Mouse (Mus musculus) cerebellum, postnatal 10 days (tissue): ENCODE data around the gene Gfi1b.

Source experiments
- DNase-seq, 2 experiments: peaks; one replicate each; pipeline ENCODE4 v3.0.0; 2021; ENCODE audit warnings: mixed read lengths in 2 of 2

Gene Gfi1b

GRCm38 (mm10) chr2:28597733-28598547 is 23.8 kb downstream of the Gfi1b start:
- no peak for DNase-seq

DNA sequence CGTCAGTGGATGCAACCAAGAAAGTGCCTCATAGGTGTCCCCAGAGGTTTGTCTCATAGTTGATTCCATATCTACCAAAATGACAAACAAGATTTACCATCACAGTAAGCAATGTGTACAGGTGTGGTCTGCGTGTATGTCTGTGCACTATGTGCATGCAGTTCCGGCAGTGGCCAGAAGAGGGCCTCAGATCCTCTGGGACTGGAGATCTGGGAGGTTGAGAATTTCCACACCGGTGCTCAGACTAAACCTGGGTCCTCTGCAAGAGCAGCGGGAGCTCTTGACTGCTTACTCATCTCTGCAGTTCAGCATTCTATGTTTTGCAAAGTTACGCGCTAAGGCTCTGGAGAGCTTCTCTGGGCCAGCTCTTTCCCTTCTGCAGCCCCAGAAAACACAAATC is 24.8 kb downstream of the Gfi1b start:
- DNase-seq: peak in 1 of 2 experiments; percentile 23

GRCm38 (mm10) chr2:28596021-28596420 is 25.8 kb downstream of the Gfi1b start:
- DNase-seq: no peak

- DNase-seq: peak; percentile 85 to 87
These were observed 29.0 kb downstream of the Gfi1b start for GRCm38 (mm10) chr2:28592809-28593208.

GRCm38 (mm10) chr2:28591479-28591878 is 30.3 kb downstream of the Gfi1b start:
- no peak for DNase-seq

GRCm38 (mm10) chr2:28588574-28588973 is 33.2 kb downstream of the Gfi1b start:
- no peak for DNase-seq

DNA sequence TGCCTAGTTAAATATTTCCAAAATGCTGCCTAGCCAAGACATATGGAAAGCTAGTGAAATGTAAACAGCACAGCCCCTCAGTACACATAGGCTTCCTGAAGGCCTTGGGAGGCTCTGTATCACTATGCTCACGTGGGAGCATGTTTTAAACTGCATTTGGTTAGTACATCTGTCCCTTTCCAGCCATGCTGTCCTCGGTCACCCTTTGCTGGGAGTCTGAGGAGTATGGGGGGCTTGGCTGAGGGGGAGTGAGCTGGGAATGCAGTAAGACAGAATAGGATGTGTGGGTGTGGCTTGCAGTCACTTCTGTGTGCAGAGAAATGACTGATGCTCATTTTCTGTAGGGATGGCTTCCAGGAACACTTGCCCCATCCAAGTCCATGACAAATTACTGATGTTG is 36.1 kb downstream of the Gfi1b start:
- no peak for DNase-seq

GRCm38 (mm10) chr2:28585043-28585571 is 36.7 kb downstream of the Gfi1b start:
- peak; percentile 90 to 91 for DNase-seq

DNA sequence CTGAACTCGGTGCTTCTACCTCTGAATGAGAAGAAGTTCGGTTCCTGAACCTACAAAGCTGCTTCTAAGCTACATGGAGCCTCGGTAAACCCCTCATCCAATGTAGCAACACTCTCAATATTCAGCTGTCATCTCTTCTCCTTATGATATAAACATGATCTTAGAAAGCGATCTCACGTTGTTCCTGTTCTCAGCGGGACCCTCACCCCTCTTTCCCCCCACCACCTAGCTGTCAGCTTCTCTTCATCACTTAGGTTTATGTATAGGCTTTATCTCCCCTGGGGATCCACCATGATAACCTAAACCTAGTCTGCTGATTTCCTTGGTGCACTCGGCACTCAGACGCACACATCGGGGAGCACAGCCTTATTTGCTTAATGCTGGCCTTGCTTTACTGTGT is 38.1 kb downstream of the Gfi1b start, which contains the start of gene Gtf3c5:
Gene Gtf3c5 (minus strand): TSS at position 101 of the 400 bp plus-strand sequence.
- no peak for DNase-seq

DNA sequence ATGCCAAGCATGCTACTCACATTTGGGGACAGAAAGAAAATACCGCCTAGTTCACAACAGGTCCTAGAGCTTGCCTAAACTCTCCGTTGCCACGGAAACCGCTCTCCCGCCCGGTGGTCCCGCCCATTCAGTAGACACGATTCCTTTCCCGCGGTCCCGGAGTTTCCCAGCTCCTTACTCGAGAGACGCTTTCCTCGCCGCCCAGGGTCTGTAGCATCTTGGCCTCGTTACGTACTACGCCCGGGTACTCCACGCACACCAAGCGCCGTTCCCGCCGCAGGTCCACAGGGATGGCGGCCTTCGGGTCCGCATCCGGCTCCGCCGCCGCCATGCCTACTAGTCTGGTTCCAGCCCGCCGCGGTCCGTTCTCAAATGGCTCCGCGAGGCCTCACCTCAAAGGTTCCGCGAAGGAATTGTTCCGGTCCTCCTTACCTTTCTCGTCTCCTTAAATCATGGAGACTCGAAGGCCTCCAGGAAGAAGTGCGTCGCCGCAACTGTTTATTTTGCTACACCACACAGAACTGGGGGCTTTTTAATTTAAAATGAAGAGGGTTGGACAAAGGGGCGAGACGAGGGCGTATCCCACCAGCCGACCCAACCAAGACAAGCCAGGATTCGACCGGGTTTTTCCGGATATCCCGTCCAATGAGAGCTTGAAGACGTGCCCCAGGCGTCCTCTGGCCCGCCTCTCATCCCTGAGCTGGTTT is 39.0 kb downstream of the Gfi1b start:
- peak; percentile 93 for DNase-seq

DNA sequence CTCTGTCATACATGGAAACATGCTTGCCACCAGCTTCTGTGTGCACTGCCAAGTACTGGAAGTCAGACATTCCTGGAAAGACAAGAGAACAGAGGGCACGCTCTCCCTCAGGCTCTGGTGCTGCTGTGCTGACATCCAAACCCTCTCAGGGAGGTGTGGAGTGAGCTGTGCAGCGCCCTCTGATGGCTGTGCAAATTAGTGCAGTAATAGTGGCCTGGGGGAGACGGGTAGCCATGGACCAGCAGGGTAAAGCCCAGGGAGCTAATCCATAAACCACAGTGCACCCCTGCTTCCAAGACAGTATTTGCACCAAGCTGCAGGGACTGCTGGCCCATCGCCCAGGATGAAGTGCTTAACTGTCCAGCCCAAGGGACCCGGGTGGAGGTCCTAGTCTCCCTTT is 43.8 kb downstream of the Gfi1b start:
- DNase-seq: peak; percentile 56 to 57

DNA sequence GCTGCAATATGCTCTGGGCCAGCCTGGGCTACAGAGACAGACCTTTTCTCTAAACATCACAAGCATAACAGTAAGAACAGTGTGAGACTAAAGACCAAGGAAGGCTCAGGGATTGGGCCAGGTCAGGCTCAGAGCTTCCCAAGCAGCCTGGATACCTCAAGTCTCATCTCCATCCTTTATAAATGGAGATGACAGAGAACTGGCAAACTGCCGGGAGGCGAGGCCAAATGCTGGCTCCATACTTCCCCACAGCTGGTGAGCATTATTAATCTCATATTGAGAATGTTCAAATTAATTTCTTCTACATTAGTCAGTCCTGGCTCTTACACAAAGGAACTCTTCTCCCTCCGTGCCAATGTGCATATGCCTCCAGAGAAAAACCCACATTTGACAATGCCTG is 45.0 kb downstream of the Gfi1b start:
- peak; percentile 86 to 88 for DNase-seq

- peak; percentile 51 to 56 for DNase-seq
These were observed 46.4 kb downstream of the Gfi1b start for GRCm38 (mm10) chr2:28575341-28575740.

- DNase-seq: no peak
These were observed 51.9 kb downstream of the Gfi1b start for GRCm38 (mm10) chr2:28569903-28570302.

DNA sequence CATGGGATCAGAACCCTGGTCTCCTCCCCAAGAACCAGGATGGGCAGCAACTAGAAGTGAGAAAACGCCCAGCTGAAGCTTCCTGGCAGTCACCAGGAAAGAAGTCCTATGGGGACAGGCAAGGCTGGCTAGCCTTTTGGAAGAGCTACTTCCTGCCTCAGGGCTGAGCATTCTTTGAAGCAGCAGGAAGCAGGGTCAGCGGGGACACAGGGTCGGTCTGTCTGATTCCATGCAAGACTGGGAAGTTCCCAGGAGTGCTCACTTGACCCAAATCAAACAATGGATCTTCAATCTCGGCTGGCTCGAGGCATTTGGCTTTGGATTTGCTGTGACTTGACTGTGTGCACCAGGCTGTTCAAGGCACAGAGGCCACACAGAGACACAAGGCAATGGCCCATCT is 55.2 kb downstream of the Gfi1b start:
- no peak for DNase-seq

GRCm38 (mm10) chr2:28564380-28564779 is 57.4 kb downstream of the Gfi1b start:
- DNase-seq: no peak

- no peak for DNase-seq
These were observed 58.0 kb downstream of the Gfi1b start for GRCm38 (mm10) chr2:28563830-28564229.

DNA sequence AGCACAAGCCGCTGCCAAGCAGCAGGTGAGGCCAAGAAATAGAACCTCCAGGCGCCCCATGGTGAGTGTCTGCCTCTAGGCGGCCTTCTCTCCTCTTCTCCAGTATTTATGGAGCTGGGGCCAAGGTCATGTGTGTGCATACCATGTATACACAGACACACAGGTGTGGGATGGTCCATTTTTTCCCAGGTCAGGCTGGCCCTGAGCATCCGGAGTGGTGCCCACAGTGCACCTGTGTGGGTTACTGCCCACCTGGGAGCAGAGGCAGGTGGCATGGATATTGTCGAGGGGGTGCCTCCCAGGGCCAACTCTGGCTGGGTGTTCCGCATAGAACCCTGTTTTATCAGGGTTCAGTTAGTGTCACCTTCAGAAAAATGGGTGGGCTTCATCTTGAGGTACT is 58.5 kb downstream of the Gfi1b start, which contains the start of gene Cel:
Gene Cel (minus strand): TSS at position 101 of the 400 bp plus-strand sequence.
- no peak for DNase-seq
